Mouse (Mus musculus) thymus, postnatal 36 days (tissue): ENCODE results near the gene Acd.

Source experiments
- DNase-seq, 2 experiments: peaks; one replicate each; pipeline ENCODE4 v3.0.0; 2022; ENCODE audit warnings: mixed read lengths in 2 of 2

Gene Acd

DNA sequence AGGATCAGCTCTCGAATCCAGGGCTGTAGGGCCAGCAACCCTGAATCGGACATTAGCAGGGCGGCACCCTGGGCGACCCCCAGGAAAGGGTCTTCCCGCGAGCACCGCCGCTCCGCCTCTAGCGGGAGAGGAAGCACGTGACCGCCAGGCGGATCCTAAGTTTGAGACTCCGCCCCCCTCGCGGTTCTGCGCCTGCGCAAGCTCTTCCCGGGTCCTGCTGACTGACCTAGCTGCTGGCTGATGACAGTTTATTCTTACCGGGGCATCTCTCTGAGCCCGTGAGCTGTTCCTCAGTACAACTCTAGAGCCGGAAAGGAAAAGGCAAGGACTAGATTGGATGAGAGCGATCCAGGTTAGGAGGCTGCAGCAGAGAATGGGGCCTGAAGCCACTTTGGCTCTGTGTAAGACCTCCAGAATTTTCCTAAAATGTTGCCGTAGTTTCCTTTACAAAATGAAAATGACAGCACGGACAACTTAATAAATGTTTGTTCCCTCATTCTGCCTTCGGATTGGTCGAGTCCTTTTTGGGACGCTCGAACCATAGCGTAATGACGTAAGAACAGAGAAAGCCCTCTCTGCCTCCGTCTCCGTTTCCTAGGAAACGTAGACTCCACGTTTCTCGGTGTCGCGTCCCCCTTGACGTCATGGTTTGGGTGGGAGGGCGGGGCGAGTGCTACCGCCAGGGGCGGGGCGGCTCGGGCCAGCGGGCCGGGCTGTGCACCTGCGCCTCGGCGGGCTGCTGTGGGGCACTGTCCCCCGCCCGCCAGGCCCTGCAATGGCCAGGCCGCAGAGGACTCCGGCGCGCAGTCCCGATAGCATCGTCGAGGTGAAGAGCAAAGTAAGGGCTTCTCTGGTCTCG, at the start of gene Acd, which contains the start of gene Pard6a:
Gene Acd, minus strand, starts transcription at position 137 of the 859 bp plus-strand sequence.
Gene Pard6a, plus strand, starts transcription at position 183 of the 859 bp plus-strand sequence.
- DNase-seq = peak; percentile 96 to 97

DNA sequence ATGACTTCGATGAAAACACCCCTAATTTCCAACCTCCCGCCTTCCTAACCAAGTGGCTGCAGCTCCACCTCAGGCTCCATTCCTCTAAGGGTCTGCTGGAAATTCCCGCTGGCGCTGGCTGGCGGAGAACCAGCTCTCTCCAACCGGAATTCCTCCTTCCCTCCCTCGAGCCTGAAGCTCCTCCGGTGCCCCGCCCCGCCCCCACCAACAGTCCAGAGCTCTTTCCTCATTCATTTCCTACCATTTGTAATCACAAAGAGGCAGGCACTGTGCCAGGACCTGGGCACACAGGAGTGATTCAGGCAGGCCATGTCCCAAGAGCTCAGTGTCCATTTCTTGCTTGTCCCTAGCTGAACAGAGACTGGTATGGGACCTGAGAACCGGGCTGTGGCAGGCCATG, 49.7 kb upstream of the Acd start:
- no peak for DNase-seq

DNA sequence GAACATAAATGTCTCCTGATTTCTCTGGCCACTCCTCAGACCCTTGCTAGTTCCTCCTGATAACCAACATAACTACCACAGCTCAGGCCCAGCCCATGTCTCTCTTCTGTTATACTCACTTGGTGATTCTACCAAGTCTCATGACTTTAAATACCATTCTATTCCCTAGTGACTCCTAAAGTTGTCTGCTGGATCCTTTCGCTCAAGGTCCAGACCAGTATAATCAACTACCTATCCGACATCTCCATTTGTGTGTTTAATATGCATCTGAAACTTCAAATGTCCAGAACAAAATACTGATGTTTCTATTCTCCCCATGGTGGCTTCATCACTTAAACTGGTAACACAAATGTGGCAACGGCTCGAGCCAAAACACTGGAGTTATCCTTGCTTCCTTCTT, 42.4 kb upstream of the Acd start:
- DNase-seq = no peak

DNA sequence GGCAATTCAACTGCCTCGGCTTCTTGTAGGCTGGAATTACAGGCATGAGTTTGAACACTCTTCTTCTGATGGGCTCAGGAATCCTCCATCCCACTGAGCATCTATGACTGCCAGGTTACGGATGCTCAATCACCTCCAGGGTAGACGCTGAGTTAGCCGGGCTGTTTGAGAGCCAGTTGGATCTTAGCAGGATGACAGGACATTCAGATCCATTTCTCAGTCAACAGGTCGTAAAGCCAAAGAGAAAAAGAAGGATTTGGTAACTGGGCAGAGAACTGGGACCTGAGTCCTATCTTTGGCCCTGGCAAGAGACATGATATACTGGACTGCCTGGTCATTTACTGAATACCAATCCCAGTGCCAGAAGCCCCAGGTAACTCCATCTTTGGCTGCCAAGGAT, 38.3 kb upstream of the Acd start:
- DNase-seq = no peak

DNA sequence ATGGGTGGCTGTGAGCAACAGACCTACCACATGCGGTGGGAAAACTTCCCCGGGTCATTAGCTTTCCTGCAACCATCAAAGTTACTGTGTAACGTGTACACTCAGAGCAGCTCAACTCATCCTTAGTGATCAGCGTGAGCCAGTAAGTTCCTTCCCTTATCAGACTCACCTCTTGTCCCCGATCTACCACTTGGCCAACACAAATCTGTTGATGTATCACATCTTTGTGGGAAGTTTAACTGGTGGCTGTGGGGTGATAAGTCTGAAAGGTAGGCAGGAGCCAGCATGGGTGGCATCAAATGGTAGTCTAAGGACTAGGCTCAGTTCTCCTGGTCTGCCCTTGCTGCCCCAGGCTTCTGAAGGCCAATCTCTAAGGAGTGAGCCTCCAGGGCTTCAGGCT, 31.3 kb upstream of the Acd start:
- DNase-seq = no peak

DNA sequence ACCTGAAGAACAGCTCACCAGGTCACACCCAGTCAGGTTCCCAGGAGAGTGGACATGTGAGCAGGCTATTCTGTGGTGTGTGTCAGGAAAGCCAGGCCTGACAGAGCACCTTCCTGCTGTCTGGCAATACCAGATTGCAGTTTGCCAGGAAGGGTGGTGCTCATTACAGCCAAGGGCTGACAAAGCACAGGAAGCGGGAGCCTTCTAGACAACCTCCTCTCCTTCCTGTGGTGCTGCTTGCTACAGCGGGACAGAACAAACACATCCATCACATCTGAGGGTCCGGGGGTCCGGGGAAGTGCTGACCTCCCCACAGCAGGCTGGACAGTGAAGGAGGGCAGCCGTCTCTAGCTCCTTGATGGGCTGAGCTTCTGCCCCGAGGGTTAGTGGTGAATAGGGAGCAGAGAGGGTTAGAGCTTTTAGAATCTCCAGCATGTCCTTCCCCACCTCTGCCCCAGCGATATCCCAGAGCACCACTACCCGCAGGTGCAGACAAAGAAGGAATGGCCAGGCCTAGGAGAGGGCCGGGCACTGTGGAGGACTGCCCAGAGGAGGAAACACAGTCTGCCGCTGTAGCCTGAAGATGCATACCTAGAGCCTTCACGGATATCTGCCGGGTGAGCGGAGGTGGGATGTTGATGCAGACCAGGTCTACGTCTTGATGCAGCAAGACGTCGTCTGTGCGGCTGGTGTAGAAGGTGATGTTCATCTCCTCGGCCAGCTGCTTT, 26.7 kb upstream of the Acd start:
- peak in 1 of 2 experiments; percentile 43 for DNase-seq

DNA sequence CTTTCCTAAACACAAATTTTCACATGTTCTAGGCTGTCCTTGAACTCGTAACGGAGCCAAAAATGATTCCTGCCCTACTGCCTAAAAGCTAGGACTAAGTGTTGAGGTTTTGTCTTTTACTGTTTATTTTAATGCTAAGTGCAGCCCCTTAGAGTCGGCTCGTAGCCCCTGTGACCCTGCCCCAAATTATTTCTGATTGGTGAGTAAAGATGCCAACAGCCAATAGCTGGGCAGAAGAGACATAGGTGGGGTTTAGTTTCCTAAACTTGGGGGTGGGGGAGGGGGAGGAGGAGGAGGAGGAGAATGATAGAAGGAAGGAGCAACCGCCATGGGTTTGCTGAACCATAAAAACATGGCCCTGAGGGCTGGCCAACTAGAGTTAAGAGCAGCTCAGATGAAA, 24.8 kb upstream of the Acd start:
- no peak for DNase-seq

DNA sequence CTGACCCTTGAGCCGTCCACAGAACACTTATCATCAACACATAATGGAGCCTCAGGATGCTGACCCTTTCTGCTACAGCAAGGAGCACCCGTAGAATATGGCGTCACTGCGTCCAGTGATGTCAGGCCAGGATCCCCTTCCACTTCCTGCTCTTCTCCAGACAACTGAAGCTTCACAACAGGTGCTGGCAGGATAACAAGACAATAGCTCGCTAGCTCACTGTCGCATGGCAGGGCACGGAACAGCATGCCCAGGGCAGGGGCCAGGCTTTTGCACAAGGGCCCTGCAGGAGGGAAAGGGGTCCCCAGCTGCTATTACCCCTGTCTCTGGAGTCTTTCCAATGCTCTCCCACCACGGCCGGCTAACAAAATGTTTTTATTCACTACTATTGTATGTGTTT, 22.0 kb upstream of the Acd start:
- DNase-seq = no peak

DNA sequence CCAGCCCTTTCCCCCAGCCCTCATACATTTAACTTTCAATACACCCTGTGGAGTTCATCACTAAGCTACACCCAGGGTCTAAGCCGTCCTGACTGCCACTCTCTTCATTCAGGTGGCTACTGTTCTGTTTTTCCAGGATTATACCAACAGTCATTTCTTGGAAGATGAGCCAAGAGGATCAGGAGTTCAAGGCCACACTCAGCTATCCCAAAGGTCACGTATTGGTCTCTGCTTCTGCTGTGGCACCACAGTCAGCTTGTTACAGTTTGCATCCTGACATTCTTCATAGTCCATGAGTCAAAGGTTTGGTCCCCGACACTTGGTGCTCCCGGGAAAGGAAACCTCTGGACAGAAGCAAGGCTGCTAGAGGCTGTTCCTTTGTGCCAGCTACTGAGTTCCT, 18.7 kb upstream of the Acd start:
- no peak for DNase-seq

DNA sequence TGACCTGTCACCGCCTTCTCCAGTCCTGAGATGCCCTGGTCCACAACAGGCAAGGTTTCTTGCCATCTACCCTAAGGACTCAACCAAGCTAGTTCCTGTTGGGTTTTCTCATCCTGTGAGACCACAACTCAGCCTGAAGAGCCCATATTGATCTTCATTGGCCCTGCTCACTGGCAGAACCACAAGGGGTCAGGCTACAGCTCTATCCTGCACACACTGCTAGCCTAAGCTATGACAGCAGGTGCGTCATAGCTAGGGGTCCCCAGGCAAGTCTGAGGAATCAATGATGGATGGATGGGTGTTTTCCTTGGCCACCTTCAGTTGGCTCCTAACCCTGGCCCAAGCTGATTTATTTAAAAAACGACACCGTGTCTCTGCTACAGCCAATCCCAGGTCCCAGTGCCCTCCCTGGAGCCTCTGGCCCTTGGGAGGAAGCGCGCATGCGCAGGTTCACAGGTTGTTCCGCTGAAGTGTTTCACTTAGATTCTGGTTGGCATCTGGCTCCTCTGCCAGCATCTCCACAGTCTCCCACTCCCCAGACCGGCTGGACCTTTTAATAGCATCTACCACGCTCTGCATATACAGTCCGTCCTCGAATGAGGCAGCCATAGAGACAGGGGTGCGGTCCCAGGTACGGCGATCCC, 15.5 kb upstream of the Acd start:
- DNase-seq = no peak

DNA sequence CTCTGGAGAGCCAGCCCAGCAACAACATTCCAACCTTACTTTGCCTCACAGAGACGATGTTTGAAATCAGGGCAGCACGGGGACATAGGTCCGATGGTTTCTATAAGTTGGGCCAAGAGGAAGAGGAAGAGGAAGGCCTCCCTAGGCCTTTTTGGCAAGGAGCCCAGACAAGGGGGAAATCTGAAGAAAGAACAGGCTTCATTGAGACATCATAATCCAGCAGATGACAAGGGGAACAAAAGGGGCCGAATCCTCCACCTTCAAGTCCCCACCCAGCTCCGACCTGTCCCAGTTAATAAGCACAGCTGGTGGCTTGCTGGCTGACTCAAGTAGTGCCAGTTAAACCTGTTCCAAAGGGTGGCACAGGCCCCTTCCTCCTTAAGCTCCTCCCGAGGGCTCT, 14.1 kb upstream of the Acd start:
- no peak for DNase-seq

DNA sequence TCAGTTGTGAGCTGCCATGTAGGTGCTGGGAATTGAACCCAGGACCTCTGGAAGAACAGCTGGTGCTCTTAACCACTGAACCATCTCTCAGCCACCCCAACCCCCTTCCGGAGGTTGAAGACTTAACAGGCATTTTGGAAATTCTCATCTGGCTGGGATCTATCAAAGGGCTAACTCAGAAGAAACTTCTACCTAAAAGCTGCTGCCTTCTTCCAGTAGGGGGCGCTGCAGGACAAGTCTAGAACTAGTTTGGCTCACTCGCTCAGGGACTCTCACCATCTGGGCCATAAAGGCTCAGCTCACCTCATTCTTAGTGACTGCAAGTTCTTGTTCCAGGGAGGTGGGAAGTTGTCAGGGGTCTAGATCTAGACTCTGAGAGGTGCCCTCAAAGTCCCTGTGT, 13.2 kb upstream of the Acd start:
- DNase-seq = peak; percentile 83 to 87

DNA sequence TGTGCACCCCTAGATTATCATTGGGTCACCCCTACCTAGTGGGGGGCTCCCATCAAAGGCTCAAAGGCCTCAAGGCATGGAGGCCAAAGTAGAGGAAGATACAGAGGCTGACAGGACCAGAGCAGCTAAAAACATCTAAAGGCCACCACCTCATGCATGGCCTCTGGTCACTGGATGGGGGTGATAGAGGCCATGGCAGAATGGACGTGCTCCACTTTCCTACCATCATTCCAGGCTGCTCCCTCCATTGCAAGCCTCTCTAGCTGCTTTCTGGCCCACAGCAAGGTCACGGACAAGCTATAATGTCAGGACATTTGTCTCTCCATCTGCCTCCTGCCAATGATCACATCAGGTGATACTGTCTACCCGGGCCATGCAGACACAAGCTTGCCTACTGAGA, 11.4 kb upstream of the Acd start:
- DNase-seq = no peak

DNA sequence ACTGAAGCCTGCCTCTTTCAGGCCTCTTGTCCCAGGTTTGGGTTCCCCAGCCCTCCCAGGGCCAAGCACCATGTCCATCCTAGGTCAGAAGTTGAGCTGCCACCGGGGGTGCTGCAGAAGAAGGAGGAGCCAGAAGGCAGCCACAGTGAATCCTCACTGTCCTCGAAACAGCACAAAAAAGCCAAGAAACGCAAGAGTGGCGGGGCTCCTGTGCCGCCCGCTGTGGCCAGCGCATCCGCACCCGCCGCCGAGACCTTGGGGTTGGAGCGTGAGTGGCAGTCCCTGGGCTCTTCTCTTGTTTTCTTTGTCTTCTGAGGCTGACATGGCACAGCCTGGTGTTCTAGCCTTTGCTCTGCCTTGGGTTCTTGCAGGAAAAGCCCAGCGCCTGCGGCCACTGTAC, 8.4 kb upstream of the Acd start:
- DNase-seq = peak in 1 of 2 experiments; percentile 15

DNA sequence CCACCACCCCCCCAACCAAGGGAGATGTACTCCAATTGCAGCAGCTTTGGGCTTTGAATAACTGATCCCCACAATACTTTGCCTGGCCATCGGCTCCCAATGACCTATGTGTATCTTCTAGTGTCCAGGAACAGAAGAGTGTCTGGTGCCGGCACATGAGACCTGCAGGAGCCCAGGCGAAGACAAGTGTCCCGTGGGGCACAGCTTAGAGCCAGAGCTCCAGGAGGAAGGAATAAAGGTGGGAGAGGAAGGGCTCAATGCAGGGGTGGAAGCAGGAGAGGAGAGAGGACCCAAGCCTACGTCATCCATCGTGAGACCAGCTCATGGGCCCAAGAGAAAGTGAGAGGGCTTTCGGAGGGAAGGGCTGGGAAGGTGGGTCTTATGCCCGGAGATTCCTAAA, 7.8 kb upstream of the Acd start:
- DNase-seq = peak in 1 of 2 experiments; percentile 22

DNA sequence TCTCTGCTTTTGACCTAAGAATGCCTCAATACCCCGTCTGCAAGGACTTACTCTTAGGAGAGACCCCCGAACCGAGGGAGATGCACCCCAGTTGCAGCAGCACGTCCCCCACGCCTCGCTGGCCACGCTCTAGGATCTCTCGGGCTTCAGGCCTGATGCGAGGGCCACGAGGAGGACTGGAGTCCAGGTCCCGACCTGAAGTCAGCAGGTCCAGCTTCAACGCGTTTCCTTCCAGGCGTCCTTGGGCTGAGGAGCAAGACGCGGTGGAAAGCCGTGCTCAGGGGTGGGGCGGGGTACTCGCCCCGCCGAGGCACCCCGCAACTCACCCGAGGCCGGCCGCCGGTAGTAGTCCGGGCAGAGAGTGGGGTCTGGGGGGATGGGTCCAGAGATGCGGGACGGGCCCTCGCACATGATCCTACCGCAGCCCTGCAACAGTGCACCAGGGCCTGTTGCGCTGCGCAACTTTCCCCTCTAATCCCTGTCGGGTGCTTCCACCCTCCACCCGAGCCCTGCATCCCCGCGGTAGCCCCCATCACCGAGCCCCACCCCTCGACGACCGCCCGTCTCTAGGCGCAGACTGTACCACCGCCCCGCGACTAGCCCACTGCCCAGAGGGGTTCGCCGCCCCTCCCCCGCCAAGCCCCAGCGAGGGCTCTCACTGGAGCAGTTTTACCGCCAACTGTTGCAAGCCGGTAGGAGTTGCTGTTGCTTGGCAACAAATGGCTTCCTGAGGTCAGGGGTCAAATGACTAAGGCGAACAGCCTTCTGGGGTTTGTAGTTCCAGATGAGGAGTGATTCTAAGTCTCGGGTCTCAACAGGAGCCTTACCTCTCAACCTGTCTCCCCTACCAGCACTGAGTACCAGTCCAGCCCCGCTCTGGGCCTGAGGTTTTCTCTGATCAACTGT, 6.8 kb upstream of the Acd start, which contains the start of the genes 4933405L10Rik and Enkd1:
Gene 4933405L10Rik, plus strand, starts transcription at position 158 of the 906 bp plus-strand sequence.
Gene Enkd1, minus strand, starts transcription at position 713 of the 906 bp plus-strand sequence.
- DNase-seq = peak; percentile 80 to 87

DNA sequence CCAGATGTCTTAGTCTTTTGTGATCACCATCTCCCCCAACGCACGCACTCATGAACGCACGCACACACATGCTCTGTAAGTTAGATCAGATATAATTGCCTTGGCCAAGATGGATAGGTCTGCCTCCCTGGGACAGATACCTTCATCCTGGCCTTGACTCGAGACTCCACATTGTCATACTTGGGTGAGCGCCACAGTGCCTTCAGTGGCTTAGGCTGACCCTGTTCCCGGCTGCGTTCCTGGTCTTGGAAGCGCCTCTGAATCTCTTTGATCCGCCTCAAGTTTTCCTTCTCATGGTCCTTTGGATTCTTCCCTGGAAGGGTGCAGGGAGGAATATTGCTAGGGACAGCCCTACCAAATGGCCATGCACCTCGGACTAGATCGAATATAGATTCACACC, 5.5 kb upstream of the Acd start:
- no peak for DNase-seq

DNA sequence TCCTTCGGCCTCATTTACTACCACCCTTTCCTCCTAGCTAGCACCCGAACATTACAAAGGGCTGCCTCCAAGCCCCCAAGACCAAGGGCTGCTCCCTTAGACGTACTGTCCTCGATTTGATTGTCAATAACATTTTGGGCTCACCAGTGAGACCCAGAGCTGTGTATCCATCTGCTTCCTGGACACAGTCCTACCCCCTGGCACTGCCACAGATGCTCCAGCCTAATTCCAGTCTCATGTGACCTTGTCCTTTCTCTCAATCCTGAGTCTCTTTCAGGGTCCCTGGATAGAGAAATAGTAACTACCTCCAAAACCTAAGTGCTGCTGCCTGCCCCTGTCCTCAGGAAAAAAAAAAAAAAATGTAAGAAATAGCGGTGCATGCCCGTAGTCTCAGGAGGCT, 4.1 kb upstream of the Acd start:
- DNase-seq = no peak

DNA sequence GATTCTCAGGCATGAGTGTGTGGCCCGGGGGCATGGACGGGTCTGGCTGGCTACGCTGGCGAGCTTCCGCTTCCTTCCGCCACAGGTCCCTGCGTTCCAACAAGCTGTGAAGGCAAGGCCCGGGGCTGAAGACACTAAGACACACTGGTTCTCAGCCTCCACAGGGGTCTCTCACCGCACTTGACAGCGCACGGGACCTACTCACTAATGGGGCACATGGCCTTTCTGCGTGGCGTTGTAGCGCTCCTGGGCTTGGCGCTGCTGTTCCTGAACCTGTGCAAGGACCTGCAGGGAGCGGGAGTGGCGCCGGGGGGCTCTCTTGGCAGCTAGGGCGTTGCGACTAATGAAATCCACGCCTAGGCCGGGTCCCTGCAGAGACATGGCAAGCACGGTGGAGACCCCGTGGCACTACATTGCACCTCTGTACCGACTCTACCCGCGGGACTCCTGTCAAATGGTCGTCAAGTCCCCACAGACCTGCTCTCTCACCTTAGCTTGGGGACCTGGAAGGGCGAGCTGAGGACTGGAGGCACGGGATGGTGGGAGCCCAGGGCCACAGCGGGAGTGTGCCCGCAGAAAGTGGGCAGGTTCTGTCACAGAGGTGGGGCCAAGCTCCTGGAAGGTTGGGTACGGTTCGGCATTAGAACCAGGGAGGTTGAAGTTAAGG, 3.4 kb upstream of the Acd start:
- DNase-seq = no peak

DNA sequence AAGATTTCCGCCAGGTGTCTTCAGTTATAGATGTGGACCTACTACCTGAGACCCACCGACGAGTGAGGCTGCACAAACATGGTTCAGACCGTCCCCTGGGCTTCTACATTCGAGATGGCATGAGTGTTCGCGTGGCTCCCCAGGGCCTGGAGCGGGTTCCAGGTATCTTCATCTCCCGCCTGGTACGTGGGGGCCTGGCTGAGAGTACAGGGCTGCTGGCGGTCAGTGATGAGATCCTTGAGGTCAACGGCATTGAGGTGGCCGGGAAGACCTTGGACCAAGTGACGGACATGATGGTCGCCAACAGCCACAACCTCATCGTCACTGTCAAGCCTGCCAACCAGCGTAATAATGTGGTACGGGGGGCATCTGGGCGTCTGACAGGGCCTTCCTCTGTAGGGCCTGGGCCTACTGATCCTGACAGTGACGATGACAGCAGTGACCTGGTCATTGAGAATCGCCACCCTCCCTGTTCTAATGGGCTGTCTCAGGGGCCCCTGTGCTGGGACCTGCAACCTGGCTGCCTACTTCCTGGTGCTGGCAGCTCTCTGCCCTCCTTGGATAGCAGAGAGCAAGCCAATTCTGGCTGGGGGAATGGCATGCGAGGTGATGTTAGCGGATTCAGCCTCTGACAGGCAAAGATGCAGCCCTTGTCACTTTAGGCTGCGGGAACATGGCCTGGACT, 2.0 kb upstream of the Acd start:
- peak in 1 of 2 experiments; percentile 26 for DNase-seq

DNA sequence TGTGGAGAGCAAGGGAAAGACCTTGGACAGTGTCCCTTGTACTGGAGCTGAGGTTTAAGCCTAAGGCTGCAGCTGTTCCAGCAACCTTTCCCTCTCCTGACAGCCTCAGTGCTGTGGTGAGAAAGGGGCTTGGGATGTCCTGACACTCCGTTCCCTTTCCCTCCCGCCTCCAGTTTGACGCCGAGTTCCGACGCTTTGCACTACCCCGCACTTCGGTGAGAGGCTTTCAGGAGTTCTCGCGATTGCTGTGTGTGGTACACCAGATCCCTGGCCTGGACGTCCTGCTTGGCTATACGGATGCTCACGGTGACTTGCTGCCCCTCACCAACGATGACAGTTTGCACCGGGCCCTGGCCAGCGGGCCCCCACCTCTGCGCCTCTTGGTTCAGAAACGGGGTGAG, 1.1 kb upstream of the Acd start:
- peak in 1 of 2 experiments; percentile 39 for DNase-seq
